Mouse (Mus musculus) heart, adult 2 months (tissue): ENCODE measurements at regions not wholly inside any gene's neighbourhood (a gene's known extent, or its start where the extent isn't known, plus 50 kb on each side); places are given as distances from the start of the nearest gene placed in this dataset.
"Not testable (repeated sequence)": the region's sequence is repeated elsewhere in the genome, so short reads cannot be mapped to it uniquely, and the experiment has no call there.

Source experiments
- DNase-seq, 2 experiments: peaks; one replicate each; pipeline ENCODE4 v3.0.0; 2021
- H3K27ac ChIP-seq: fragments of 200-600 bp; 2 replicates; pipeline ENCODE4 v1.8.1; 2022
- H3K27me3 ChIP-seq: fragments of 200-500 bp; 2 replicates; pipeline ENCODE4 v1.6.1; 2012; ENCODE audit warnings: mild to moderate bottlenecking, low read length, inconsistent platforms, mixed read lengths; ENCODE audit not compliant: control insufficient read depth, insufficient read depth
- H3K36me3 ChIP-seq: fragments of 200-500 bp; 2 replicates; pipeline ENCODE4 v1.6.1; 2012; ENCODE audit warnings: low read length, inconsistent platforms; ENCODE audit not compliant: control insufficient read depth, insufficient read depth
- H3K4me1 ChIP-seq: fragments of 200-500 bp; 2 replicates; pipeline ENCODE4 v1.6.1; 2011; ENCODE audit warnings: low read length; ENCODE audit not compliant: control insufficient read depth, insufficient read depth
- H3K4me3 ChIP-seq: fragments of 200-600 bp; 2 replicates; pipeline ENCODE4 v1.8.1; 2022
- H3K79me2 ChIP-seq: fragments of 200-500 bp; replicated peaks from 2 replicates; pipeline ENCODE4 v1.6.1; 2012; ENCODE audit warnings: mild to moderate bottlenecking, inconsistent platforms, low read length, moderate library complexity, mixed read lengths; ENCODE audit not compliant: control insufficient read depth, insufficient read depth
- H3K9ac ChIP-seq: fragments of 200-500 bp; 2 replicates; pipeline ENCODE4 v1.6.1; 2012; ENCODE audit warnings: low read depth, mild to moderate bottlenecking, control low read depth, inconsistent platforms, low read length, mixed read lengths
- CTCF ChIP-seq: fragments of 200-600 bp; IDR thresholded peaks from 2 replicates; pipeline ENCODE4 v1.8.1; 2022; ENCODE audit warnings: antibody characterized with exemption, mild to moderate bottlenecking, moderate library complexity
- EP300 ChIP-seq: fragments of 200-500 bp; IDR thresholded peaks from 2 replicates; pipeline ENCODE4 v1.6.1; 2011; ENCODE audit warnings: low read depth, low read length, control low read depth; ENCODE audit not compliant: insufficient read depth
- POLR2A ChIP-seq: fragments of 200-500 bp; IDR thresholded peaks from 2 replicates; pipeline ENCODE4 v1.6.1; 2011; ENCODE audit warnings: mild to moderate bottlenecking, low read depth, low read length, control low read depth; ENCODE audit not compliant: insufficient read depth
- WGBS: fragments of 180-500 bp; shearing (Covaris S2); methylation state at CpG from one replicate; pipeline ENCODE4 v1.1.7; 2018; 5-methylcytosine and 5-hydroxymethylcytosine counted together
- intact Hi-C: fragments of 180-260 bp; cut with DNase I; formaldehyde crosslinking; loops from one replicate; pipeline ENCODE4 v1.15.1; 2025

DNA sequence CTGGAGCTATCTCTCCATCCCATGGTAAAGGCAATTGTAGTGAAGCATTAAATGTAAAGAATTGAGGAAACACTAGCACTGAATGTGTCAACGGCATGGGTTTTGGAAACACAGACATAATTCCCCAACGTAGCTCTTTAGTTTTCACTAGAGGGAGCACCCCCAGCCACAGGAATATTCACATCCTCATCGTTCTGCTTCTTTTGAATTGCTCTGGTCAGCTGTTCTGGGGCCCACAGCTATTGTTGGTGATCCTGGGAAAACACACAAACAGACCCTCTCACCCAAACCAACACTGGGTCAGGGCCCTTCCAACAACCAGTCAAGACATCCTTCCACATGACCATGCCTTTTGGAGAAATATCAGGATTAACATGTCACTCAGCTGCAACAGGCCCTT, 119.7 kb downstream of the Impg2 start:
- WGBS: 88% methylated on average over 3 of the region's 3 CpGs
- H3K4me1 ChIP-seq, DNase-seq, H3K9ac ChIP-seq, H3K27me3 ChIP-seq, H3K79me2 ChIP-seq, H3K36me3 ChIP-seq, H3K4me3 ChIP-seq, intact Hi-C loops, H3K27ac ChIP-seq: not testable (repeated sequence)

DNA sequence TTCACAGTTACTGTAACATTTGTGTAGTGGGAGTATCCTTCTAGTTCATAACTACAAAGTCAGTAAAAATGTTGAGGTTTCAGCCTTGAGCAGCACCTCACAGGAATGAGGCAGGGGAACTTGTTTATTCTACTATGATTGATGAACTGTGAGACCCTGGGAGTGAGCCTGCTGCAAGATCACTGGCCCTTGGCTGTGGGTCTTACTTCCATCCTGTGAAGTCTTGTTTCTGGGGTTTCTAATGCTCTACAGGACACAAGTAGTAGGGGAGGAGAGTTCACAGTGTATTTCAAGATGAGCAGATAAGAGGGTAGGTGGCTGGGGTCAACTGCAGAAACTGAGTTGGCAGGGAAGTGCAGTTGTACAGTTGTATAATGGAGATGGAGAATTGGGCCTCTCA, 128.3 kb upstream of the Abi3bp start:
- no peak overlapping the region for H3K27ac ChIP-seq
- DNase-seq: no peak
- no peaks in the 10 kb centered on the region for H3K27me3 ChIP-seq
- TF ChIP-seq POLR2A (no peak), EP300 (no peak), CTCF (no peak)
- H3K36me3 ChIP-seq: no peaks in the 10 kb centered on the region
- H3K9ac ChIP-seq: no peak overlapping the region
- no peak overlapping the region for H3K4me3 ChIP-seq
- intact Hi-C loops: no loop called here
- H3K4me1 ChIP-seq: no peaks in the 10 kb centered on the region; the same call in 1 of the 2 replicates
- no peaks in the 10 kb centered on the region for H3K79me2 ChIP-seq

DNA sequence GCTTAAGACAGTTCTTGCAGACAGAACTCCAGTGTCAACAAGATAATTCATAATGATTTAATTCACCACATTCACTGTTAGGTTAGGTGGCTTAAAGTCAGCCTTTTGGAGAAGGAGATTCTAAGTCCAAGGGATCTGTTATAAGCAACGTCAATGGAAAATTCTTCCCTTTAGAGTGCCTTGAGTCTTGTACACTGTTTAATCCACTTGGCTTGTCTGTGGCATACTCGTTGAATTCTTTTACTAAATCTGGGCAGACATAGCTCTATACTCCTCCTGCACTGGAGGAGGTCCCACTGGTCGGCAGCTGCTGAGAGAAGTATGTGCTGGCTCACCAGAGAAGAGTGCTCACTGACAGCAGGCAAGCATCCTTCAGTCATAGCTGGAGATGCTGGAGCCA, 124.8 kb upstream of the Abi3bp start:
- no peak for TF ChIP-seq POLR2A
- no peak for TF ChIP-seq CTCF
- TF ChIP-seq EP300: no peak
- no peaks in the 10 kb centered on the region for H3K79me2 ChIP-seq
- H3K36me3 ChIP-seq: no peaks in the 10 kb centered on the region
- H3K27me3 ChIP-seq: no peaks in the 10 kb centered on the region
- no peaks in the 10 kb centered on the region for H3K4me1 ChIP-seq
- H3K9ac ChIP-seq: no peak overlapping the region
- 38% methylated on average over 3 of the region's 3 CpGs for WGBS
- DNase-seq: no peak
- no peak overlapping the region for H3K27ac ChIP-seq
- intact Hi-C loops: no loop called here
- H3K4me3 ChIP-seq: no peak overlapping the region

DNA sequence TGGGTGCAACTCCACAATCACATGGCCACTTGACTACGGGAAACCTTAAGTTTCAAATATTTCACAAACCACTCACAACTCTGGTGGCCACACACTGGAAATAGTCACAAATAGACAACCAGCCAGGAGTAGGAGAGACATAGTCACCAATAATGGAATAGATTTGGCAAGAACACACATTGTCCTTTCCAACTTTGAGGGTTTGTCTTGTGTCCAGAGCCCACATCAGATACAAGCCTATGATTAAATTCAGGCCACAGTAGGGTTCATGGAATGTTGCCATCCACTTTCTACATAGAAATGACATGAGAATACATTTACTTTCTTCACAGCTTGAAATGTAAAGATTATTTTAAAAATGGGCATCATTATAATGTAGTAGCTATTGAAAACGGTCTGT, 118.6 kb upstream of the Abi3bp start:
- Histone ChIP-seq H3K4me3 (no peak overlapping the region), H3K79me2 (no peaks in the 10 kb centered on the region), H3K27me3 (no peaks in the 10 kb centered on the region), H3K27ac (no peak overlapping the region), H3K36me3 (no peaks in the 10 kb centered on the region), H3K4me1 (no peaks in the 10 kb centered on the region), H3K9ac (no peak overlapping the region)
- TF ChIP-seq CTCF (no peak), EP300 (no peak)
- DNase-seq: no peak
- intact Hi-C loops: no loop called here
- 47% methylated on average over 2 of the region's 2 CpGs for WGBS

DNA sequence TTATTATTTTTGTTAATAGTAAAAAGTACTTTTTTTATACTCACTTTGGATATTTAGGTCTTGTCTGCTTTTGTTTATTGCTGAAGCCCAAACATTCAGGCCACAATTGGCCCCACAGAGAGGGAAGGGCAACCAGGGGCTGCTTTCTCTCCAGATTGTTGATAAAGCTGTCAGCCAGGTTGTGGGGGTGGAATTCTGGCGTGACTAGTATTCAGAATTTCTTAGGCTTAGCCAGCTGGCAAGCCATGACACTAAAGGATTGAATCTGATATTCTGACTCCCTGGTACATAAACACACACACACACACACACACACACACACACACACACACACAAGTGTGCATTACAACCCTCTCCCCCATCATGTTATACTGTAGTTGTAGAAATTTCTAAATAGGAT, 116.7 kb upstream of the Abi3bp start:
- 15% methylated on average over 1 of the region's 1 CpGs for whole genome bisulfite sequencing
- H3K27ac ChIP-seq: no peak overlapping the region
- intact Hi-C loops: no loop called here
- H3K79me2 ChIP-seq: no peaks in the 10 kb centered on the region
- peak in 1 of 2 experiments; percentile 19 for DNase-seq
- no peaks in the 10 kb centered on the region for H3K36me3 ChIP-seq
- TF ChIP-seq POLR2A: no peak
- TF ChIP-seq EP300: 0 out of 2 replicates have a peak, but pooled peaks have one; percentile 10
- TF ChIP-seq CTCF: no peak
- H3K4me3 ChIP-seq: no peak overlapping the region
- no peak overlapping the region for H3K9ac ChIP-seq
- H3K27me3 ChIP-seq: no peaks in the 10 kb centered on the region
- no peaks in the 10 kb centered on the region for H3K4me1 ChIP-seq

DNA sequence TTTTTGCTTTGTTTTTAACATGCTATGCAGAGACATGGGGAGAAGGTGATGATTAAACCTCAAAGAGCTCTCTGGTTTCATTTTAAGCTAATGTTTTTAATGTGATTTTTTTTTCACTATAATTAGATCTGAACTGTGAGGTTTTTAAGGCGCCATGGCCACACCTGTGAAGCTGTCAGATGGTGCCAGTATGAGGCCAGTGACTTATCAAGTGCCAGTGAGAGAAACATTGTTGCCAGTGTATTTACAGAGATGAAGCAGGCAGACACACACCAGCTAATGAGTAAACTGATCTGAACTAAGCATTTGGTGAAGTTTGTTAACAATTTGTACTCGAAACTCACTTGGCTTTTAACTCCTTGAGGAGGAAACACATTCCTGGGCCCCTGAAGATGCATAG, 99.3 kb upstream of the Abi3bp start:
- Histone ChIP-seq H3K36me3 (no peaks in the 10 kb centered on the region), H3K79me2 (no peaks in the 10 kb centered on the region), H3K4me3 (no peak overlapping the region), H3K27me3 (no peaks in the 10 kb centered on the region), H3K27ac (no peak overlapping the region), H3K4me1 (peaks cover 3% of the 10 kb centered on the region; the same call in 1 of the 2 replicates), H3K9ac (no peak overlapping the region)
- 53% methylated on average over 2 of the region's 2 CpGs for WGBS
- no peak for DNase-seq
- no peak for TF ChIP-seq CTCF
- TF ChIP-seq EP300: no peak
- intact Hi-C loops: no loop called here

DNA sequence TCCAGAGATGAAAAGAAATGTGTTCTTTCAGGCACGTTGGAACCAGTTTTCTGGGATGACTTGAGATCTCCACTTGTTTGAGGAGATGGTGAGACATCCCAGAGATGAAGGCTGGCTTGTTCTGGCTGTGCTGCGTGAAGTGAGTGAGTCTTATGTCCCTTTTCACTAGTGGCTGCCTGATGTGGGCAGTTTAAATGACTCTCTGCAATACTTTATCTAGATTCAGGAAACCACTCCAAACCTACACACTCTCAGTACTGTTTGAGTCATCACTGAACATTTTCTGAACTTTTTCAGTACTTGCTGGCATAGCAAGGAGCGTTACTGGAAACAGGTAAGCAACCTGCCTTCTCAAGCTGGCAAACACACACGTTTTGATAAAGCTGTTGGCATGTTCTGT, 97.0 kb upstream of the Abi3bp start:
- H3K9ac ChIP-seq: no peak overlapping the region
- H3K27me3 ChIP-seq: no peaks in the 10 kb centered on the region
- no peak for TF ChIP-seq CTCF
- no peak for TF ChIP-seq POLR2A
- no peak for TF ChIP-seq EP300
- H3K4me1 ChIP-seq: peaks cover 3% of the 10 kb centered on the region; the same call in 1 of the 2 replicates
- no peaks in the 10 kb centered on the region for H3K79me2 ChIP-seq
- no peak overlapping the region for H3K27ac ChIP-seq
- WGBS: 66% methylated on average over 4 of the region's 4 CpGs
- no peak overlapping the region for H3K4me3 ChIP-seq
- intact Hi-C loops: no loop called here
- H3K36me3 ChIP-seq: no peaks in the 10 kb centered on the region
- no peak for DNase-seq
